Mouse (Mus musculus) layer of hippocampus, postnatal 36 days (tissue): ENCODE results near the gene Schip1. TPM values are rescaled to one million over a fixed set of nuclear protein-coding genes. Genes with fewer than 3 reads are reported as not detected.
A peak's percentile ranks its signal among the peaks of the same experiment; 100 is the strongest.

Experiments
- DNase-seq, 2 experiments: peaks; one replicate each; pipeline ENCODE4 v3.0.0; 2022
- total RNA-seq, 2 experiments: library from RNA; stranded (reverse); gene quantifications; 2 replicates each; pipeline ENCODE4 v1.2.3; 2021

Gene Schip1
- total RNA-seq, 2 experiments from 2014 or later, result 308 to 317 TPM

- no peak for DNase-seq
Observed at GRCm38 (mm10) chr3:68623036-68623435, 558.4 kb downstream of the Schip1 start.

GRCm38 (mm10) chr3:68624471-68624870 is 559.9 kb downstream of the Schip1 start:
- DNase-seq, result no peak

GRCm38 (mm10) chr3:68630261-68630660 is 565.7 kb downstream of the Schip1 start:
- DNase-seq, result no peak

- no peak for DNase-seq
Observed at GRCm38 (mm10) chr3:68630821-68631220, 566.2 kb downstream of the Schip1 start.

- no peak for DNase-seq
Observed at GRCm38 (mm10) chr3:68632714-68633113, 568.1 kb downstream of the Schip1 start.

GRCm38 (mm10) chr3:68633577-68633976 is 569.0 kb downstream of the Schip1 start:
- DNase-seq, result no peak

- DNase-seq, result no peak
Observed at GRCm38 (mm10) chr3:68637960-68638359, 573.4 kb downstream of the Schip1 start.

- no peak for DNase-seq
Observed at GRCm38 (mm10) chr3:68638703-68639102, 574.1 kb downstream of the Schip1 start.

GRCm38 (mm10) chr3:68642935-68643334 is 578.3 kb downstream of the Schip1 start:
- DNase-seq, result no peak

GRCm38 (mm10) chr3:68646387-68647130 is 582.0 kb downstream of the Schip1 start:
- no peak for DNase-seq

GRCm38 (mm10) chr3:68647282-68647681 is 582.7 kb downstream of the Schip1 start:
- DNase-seq, result no peak

GRCm38 (mm10) chr3:68650251-68650650 is 585.6 kb downstream of the Schip1 start:
- DNase-seq, result no peak

GRCm38 (mm10) chr3:68656607-68657352 is 592.2 kb downstream of the Schip1 start:
- no peak for DNase-seq

GRCm38 (mm10) chr3:68657589-68658245 is 593.1 kb downstream of the Schip1 start:
- no peak for DNase-seq

- DNase-seq, result no peak
Observed at GRCm38 (mm10) chr3:68659996-68660395, 595.4 kb downstream of the Schip1 start.

GRCm38 (mm10) chr3:68660538-68660937 is 595.9 kb downstream of the Schip1 start:
- peak in 1 of 2 experiments; percentile 20 for DNase-seq

- no peak for DNase-seq
Observed at GRCm38 (mm10) chr3:68662386-68662785, 597.8 kb downstream of the Schip1 start.

GRCm38 (mm10) chr3:68664337-68664736 is 599.7 kb downstream of the Schip1 start:
- DNase-seq, result no peak

GRCm38 (mm10) chr3:68666377-68666776 is 601.8 kb downstream of the Schip1 start:
- DNase-seq, result no peak

- no peak for DNase-seq
Observed at GRCm38 (mm10) chr3:68667852-68668251, 603.2 kb downstream of the Schip1 start.

- DNase-seq, result no peak
Observed at GRCm38 (mm10) chr3:68669418-68669974, 604.9 kb downstream of the Schip1 start.

GRCm38 (mm10) chr3:68674721-68675120 is 610.1 kb downstream of the Schip1 start:
- DNase-seq, result no peak
